Mouse (Mus musculus): ENCODE results near the gene Saa1. TPM values are rescaled to one million over a fixed set of nuclear protein-coding genes. Genes with fewer than 3 reads are reported as not detected.

Saa1 gene
- polyA plus RNA-seq (2015; fragmentation: Illumina TruSeq; extraction: RNeasy Lipid Tissue Mini Kit (QIAGEN cat#74804); ENCODE audit: insufficient read depth, low read depth, low replicate concordance) = not detected

DNA sequence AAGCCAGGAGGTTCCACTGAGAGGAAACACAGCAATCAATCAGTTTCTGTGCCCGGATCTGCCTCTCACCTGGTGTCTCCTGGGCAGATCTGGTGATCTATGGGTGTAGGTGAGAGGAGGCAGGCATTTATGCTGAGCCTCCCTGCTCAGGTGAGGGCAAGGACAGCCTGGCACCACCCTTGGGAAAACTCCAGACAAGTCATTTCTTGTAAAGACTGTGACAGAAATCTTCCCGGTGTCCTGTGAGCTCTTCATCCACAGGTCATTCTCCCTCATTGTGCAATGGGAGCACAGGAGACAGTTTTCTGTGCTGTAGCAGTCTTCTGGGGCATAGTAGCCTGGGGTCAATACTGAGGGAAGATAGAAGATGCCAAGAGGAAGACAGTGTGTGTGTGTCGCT lies at the start of gene Saa1:
Gene Saa1, minus strand, starts transcription at position 101 of the 400 bp plus-strand sequence.

DNA sequence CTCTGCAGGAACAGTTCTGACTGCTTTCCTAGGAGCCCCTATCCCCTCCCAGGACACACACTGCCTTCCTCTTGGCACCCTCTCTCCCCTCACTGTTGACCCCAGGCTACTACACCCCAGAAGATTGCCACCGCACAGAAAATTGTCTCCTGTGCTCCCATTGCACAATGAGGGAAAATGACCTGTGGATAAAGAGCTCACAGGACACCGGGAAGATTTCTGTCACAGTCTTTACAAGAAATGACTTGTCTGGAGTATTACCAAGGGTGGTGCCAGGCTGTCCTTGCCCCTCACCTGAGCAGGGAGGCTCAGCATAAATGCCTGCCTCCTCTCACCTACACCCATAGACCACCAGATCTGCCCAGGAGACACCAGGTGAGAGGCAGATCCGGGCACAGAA lies 8.7 kb upstream of the Saa1 start, which contains the start of gene Saa2:
Gene Saa2, plus strand, starts transcription at position 301 of the 400 bp plus-strand sequence.

DNA sequence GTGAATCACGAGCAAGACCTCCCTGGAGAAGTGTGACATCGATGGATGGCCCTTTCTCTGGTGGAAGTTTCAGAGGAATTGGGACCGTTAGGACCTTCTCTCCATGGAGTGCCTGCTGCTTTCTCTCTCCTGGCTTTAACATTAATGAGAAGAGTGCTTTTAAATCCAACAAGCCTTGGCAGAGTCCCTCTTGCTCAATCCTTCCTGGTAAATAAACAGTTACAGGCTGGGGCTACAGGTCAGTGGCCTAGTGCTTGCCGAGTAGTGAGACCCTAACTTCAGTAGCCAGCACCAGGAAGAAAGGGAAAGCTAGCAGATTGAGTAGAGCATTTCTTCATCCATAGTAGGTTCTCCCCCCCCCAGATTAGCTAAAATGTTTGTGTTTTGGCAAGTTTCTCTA lies 10.3 kb downstream of the Saa1 start, which contains the start of gene Saa4:
Gene Saa4, minus strand, starts transcription at position 146 of the 400 bp plus-strand sequence.

DNA sequence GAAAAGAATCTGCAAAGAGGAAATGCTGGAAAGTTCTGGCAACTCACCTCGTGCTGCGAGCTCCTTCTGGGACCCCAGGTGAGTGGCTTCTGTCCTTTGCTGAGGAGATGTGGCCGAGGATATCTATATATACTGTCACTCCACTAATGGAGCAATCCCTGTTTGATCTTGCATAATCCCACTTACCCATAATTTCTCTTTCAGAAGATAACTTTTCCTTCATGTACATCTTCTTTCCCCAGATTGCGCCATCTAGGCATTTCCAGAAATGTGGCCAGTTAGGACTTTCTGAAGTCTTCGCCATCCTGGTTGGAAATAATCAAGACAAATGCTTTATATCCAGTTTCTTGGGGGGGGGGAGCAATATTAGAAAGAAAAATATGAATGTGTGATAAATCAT lies 27.2 kb downstream of the Saa1 start, which contains the start of gene Saa3:
Gene Saa3, minus strand, starts transcription at position 101 of the 400 bp plus-strand sequence.

DNA sequence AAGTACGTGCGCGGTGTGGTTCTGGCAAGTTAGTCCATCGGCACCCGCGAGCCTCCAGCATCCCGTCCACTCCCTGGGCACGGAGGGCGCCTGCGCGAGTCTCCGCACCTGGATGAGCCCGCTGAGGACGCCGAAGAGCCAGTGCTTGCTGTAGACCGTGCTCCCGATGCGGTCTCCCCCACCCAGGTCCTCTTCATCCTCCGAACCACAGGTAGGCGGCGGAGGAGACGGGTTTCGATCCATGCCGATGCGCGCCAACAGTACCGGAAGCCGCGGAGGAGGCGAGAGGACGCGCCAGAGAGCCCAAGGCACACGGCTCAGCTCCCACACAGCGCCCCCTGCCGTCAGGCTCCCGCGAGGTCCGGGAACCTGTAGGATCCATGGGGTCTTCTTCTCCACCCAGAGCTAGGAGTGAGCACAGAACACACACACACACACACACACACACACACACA lies 32.4 kb downstream of the Saa1 start, which contains the start of gene Saal1:
Gene Saal1, minus strand, starts transcription at position 291 of the 455 bp plus-strand sequence.

Other genes with a start within 250 kb of the Saa1 start
- gene Sergef, start 103.2 kb downstream of the Saa1 start, polyA plus RNA-seq (2015; fragmentation: Illumina TruSeq; extraction: RNeasy Lipid Tissue Mini Kit (QIAGEN cat#74804); ENCODE audit: insufficient read depth, low read depth, low replicate concordance) = 3.1 TPM
- not detected for gene Tph1, start 70.4 kb downstream of the Saa1 start, polyA plus RNA-seq (2015; fragmentation: Illumina TruSeq; extraction: RNeasy Lipid Tissue Mini Kit (QIAGEN cat#74804); ENCODE audit: insufficient read depth, low read depth, low replicate concordance)
- gene Saal1, start 32.3 kb downstream of the Saa1 start, polyA plus RNA-seq (2015; fragmentation: Illumina TruSeq; extraction: RNeasy Lipid Tissue Mini Kit (QIAGEN cat#74804); ENCODE audit: insufficient read depth, low read depth, low replicate concordance) = 1.6 TPM
- 4.4 TPM for gene Saa3, start 27.3 kb downstream of the Saa1 start, polyA plus RNA-seq (2015; fragmentation: Illumina TruSeq; extraction: RNeasy Lipid Tissue Mini Kit (QIAGEN cat#74804); ENCODE audit: insufficient read depth, low read depth, low replicate concordance)
- not detected for gene Saa4, start 10.4 kb downstream of the Saa1 start, polyA plus RNA-seq (2015; fragmentation: Illumina TruSeq; extraction: RNeasy Lipid Tissue Mini Kit (QIAGEN cat#74804); ENCODE audit: insufficient read depth, low read depth, low replicate concordance)
- not detected for gene Saa2, start 8.8 kb upstream of the Saa1 start, polyA plus RNA-seq (2015; fragmentation: Illumina TruSeq; extraction: RNeasy Lipid Tissue Mini Kit (QIAGEN cat#74804); ENCODE audit: insufficient read depth, low read depth, low replicate concordance)
- gene Hps5, start 53.1 kb upstream of the Saa1 start, polyA plus RNA-seq (2015; fragmentation: Illumina TruSeq; extraction: RNeasy Lipid Tissue Mini Kit (QIAGEN cat#74804); ENCODE audit: insufficient read depth, low read depth, low replicate concordance) = 8.7 TPM
- 6.1 TPM for gene Gtf2h1, start 53.1 kb upstream of the Saa1 start, polyA plus RNA-seq (2015; fragmentation: Illumina TruSeq; extraction: RNeasy Lipid Tissue Mini Kit (QIAGEN cat#74804); ENCODE audit: insufficient read depth, low read depth, low replicate concordance)
- gene Ldha, start 98.5 kb upstream of the Saa1 start, polyA plus RNA-seq (2015; fragmentation: Illumina TruSeq; extraction: RNeasy Lipid Tissue Mini Kit (QIAGEN cat#74804); ENCODE audit: insufficient read depth, low read depth, low replicate concordance) = 36.2 TPM
- gene Ldhc, start 118.2 kb upstream of the Saa1 start, polyA plus RNA-seq (2015; fragmentation: Illumina TruSeq; extraction: RNeasy Lipid Tissue Mini Kit (QIAGEN cat#74804); ENCODE audit: insufficient read depth, low read depth, low replicate concordance) = not detected
- gene Tsg101, start 177.0 kb upstream of the Saa1 start, polyA plus RNA-seq (2015; fragmentation: Illumina TruSeq; extraction: RNeasy Lipid Tissue Mini Kit (QIAGEN cat#74804); ENCODE audit: insufficient read depth, low read depth, low replicate concordance) = 21.3 TPM
- 1.8 TPM for gene Uevld, start 215.5 kb upstream of the Saa1 start, polyA plus RNA-seq (2015; fragmentation: Illumina TruSeq; extraction: RNeasy Lipid Tissue Mini Kit (QIAGEN cat#74804); ENCODE audit: insufficient read depth, low read depth, low replicate concordance)
- not detected for gene Gm9999, start 240.6 kb upstream of the Saa1 start, polyA plus RNA-seq (2015; fragmentation: Illumina TruSeq; extraction: RNeasy Lipid Tissue Mini Kit (QIAGEN cat#74804); ENCODE audit: insufficient read depth, low read depth, low replicate concordance)